Comparison of ENCODE assay signal across 23 mouse cellular contexts in the genomic region with DNA sequence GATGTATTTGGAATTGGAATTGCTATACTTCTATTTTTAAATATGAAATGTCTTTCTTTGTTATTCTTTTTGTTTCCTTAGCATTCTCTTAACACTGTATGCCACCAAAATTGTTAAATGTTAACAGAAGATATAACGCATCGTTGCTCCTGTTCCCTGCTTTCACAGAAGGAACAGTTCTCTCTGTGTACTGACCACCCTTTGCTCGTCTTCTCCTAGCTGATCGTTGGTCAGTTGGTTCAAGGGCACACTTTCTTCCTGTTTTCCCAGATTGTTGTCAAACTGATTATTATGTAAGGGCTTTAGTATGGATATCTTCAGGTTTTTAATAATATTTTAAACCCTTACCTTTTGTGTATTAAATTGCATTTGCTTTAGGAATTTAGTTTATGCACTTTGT.
"Had no signal": no experiment of that assay in that cellular context is flagged by ENCODE, and none has a peak within 500 bp of the region (broad histone marks: within the 10 kb centered on the region; RNA-seq: fewer than 3 reads in every experiment).

No protein-coding gene starts in this region.

- H3K27me3 ChIP-seq: heart, embryonic 13.5 days; heart, embryonic 15.5 days; hindbrain, embryonic 13.5 days; hindbrain, embryonic 15.5 days; limb, embryonic 13.5 days; limb, embryonic 15.5 days; liver, embryonic 12.5 days had no signal

- H3K4me2 ChIP-seq: heart, embryonic 11.5 days; heart, embryonic 13.5 days; heart, embryonic 15.5 days; hindbrain, embryonic 13.5 days; hindbrain, embryonic 15.5 days; limb, embryonic 13.5 days; limb, embryonic 15.5 days; liver, embryonic 12.5 days had no signal

- H3K4me1 ChIP-seq: heart, embryonic 15.5 days; hindbrain, embryonic 13.5 days; limb, embryonic 15.5 days had no signal

- DNase-seq: forebrain, postnatal 0 days; gastrocnemius, postnatal 14 days; gastrocnemius, postnatal 36 days; heart, adult 11 months; heart, adult 2 months; heart, postnatal 14 days; heart, postnatal 36 days; layer of hippocampus, adult 9-11 months; layer of hippocampus, postnatal 36 days; left cerebral cortex, postnatal 4 days; lung, adult 18-20 months had no signal

- H3K4me3 ChIP-seq: heart, adult 2 months; heart, embryonic 13.5 days; heart, embryonic 15.5 days; hindbrain, embryonic 13.5 days; hindbrain, embryonic 15.5 days; limb, embryonic 13.5 days; limb, embryonic 15.5 days; liver, embryonic 12.5 days had no signal

- H3K27ac ChIP-seq: heart, adult 2 months; heart, embryonic 13.5 days; heart, embryonic 15.5 days; hindbrain, embryonic 13.5 days; hindbrain, embryonic 15.5 days; hindbrain, postnatal 0 days; kidney, postnatal 0 days; limb, embryonic 13.5 days; limb, embryonic 15.5 days; liver, embryonic 12.5 days; liver, embryonic 14.5 days had no signal

- H3K9me3 ChIP-seq: heart, embryonic 13.5 days; heart, embryonic 15.5 days; hindbrain, embryonic 13.5 days; hindbrain, embryonic 15.5 days; limb, embryonic 13.5 days; limb, embryonic 15.5 days; liver, embryonic 12.5 days had no signal

- ATAC-seq: forebrain, postnatal 0 days; hindbrain, postnatal 0 days; intestine, embryonic 16.5 days; liver, embryonic 12.5 days had no signal

- H3K9ac ChIP-seq: forebrain, postnatal 0 days; heart, embryonic 13.5 days; heart, embryonic 15.5 days; hindbrain, embryonic 13.5 days; hindbrain, embryonic 15.5 days; limb, embryonic 13.5 days; limb, embryonic 15.5 days; liver, embryonic 12.5 days; liver, embryonic 14.5 days had no signal
